Mouse (Mus musculus) erythroid progenitor cell, adult 5-6 weeks (primary cell): ENCODE results near the gene Mpp2. TPM values are rescaled to one million over a fixed set of nuclear protein-coding genes. Genes with fewer than 3 reads are reported as not detected.

ENCODE experiments used
- ATAC-seq: replicated peaks from 2 replicates; pipeline ENCODE4 v1.8.0; 2016; ENCODE audit warnings: moderate number of reproducible peaks, mild to moderate bottlenecking, moderate TSS enrichment, inconsistent platforms; ENCODE audit not compliant: poor library complexity, low FRiP score, severe bottlenecking
- total RNA-seq, 2 experiments: library from RNA; stranded (forward) in 1 of 2; stranded (reverse) in 1 of 2; fragments of 150-400 nt in 1 of 2; fragments of 186-747, 209-891 nt in 1 of 2; gene quantifications; 2 replicates each; pipeline versions ENCODE4 v1.2.3 to v1.2.4; 2015 to 2017; ENCODE audit warnings: low replicate concordance in 2 of 2

The Mpp2 gene
- total RNA-seq, 2 experiments from 2014 or later = 39.0 TPM

DNA sequence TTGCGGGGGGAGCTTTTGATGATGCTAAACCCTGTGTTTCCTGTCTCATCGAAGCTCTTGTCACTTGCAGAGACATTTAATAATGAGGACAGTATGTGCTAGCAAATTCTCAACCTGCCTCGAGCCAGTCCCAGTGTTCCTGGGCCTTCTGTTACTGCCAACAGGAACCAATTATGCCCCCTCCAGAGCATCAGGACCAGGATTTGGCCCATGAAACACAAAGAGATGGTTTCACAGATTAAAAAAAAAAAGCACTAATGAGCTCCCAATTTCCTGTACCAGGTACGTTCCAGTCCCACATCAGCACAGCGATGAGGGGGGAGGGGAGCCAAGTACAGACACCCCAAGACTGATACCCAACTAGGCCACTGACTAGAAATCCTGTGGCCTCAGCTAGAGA is 67.1 kb downstream of the Mpp2 start:
- no peak for ATAC-seq

DNA sequence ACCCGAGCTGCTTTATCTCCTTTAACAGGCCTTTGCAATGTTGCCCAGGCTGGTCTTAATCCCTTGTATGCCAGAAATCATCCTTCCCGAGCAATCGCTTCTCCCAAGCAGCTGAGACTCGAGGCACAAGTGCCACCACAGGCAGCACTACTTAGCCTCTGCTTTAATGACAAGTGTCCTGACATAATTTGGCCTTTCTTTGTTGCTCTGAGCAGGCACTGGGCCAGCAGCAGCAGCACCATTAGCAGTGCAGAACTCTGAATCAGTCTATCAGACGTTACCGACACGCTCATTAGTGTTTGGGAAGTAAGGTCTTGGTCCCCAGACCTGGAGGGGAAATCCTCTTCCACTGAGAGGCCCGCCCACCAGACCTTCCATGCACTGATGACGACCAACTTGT is 68.6 kb downstream of the Mpp2 start:
- no peak for ATAC-seq

DNA sequence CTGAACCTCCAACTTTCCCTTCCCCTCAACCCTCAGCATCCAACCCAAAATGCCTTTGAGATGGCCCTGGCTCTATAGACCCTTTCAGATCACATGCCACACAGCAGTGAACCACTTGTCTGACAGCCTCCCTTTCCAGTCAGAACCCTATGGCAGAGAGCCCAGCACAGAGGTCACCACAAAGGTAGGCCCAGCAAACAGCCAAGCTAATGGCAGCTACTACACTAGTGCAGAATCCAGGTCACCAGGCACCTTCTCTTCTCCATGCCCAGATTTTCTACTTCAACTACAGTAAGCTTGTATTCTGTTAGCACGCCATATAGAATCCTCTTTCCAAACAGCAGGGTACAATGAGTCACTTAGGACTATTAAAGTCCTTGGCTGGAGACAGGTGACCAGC is 72.2 kb downstream of the Mpp2 start:
- no peak for ATAC-seq

DNA sequence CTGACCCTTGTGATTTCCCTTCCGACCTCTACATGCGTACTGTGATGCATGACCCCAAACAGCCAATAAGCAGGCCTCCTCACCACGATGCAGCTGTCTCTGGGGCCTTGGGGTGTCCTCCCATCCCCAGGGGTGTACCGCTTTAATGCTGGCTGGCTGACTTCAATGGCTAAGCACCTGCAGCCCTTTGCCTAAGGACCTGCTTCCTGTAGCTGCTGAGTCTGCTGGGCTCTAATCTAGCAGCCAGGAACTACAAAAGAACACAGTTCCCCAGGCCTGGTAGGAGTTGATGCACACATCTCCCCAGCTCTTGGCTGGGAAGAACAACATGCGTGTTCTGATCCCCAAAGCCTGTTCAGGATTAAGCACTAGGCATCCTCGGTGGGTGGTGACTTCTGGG is 72.8 kb downstream of the Mpp2 start:
- no peak for ATAC-seq

DNA sequence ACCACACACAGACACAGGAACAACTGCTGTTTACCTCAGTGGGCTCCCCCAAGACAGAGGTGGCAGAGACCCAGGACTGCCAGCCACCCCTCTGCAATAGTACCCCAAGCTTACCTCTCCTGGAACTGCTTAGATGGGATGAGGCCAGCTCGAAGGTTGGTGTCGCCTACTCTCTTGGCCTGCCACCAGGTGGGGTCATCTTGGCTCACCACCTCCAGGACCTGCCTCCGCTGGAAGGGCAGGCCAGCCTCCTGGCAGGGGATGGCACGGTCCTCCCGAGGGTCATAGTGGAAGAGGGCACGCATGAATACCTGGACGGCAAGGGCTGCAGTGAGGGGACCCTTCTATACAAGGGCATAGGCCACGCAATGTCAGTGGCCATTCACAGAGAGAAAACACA is 75.1 kb downstream of the Mpp2 start:
- no peak for ATAC-seq

DNA sequence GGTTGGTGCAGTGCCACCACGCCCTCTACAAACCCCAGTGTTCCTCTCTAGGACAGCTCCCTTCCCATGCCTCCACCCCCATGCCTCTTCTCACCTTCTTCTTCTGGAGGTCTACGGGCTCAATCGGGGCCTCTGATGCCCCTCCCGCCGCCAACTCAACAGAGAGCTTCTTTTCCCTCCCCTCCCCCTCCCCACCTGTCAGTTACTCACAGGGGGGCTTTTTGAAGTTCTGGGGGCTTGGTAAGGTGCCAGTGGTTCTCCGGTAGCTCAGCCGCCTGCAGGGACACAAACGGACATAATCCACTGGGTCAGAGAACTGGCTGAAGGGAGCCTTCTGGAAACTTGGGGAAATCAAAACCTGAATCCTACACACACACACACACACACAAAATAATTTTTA is 76.8 kb downstream of the Mpp2 start:
- ATAC-seq = no peak

DNA sequence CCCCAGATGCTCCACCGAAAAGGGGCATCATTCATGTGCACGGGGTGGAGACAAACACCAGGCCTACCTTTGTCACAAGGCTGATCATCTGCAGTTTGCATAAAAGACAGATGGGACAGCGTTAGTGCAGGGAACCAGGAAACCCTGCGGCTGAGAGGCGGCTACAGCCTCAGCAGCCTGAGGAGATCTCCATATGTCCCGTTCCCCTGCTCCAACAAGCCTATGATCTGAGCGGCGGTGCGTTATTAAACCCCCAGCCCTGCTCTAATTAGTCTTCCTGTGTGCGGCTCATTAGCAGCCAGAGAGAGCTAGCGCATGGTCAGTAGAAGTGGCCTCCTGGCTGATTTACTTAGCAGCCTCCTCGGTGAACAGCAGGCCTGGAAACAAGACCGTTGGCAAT is 78.2 kb downstream of the Mpp2 start:
- no peak for ATAC-seq

DNA sequence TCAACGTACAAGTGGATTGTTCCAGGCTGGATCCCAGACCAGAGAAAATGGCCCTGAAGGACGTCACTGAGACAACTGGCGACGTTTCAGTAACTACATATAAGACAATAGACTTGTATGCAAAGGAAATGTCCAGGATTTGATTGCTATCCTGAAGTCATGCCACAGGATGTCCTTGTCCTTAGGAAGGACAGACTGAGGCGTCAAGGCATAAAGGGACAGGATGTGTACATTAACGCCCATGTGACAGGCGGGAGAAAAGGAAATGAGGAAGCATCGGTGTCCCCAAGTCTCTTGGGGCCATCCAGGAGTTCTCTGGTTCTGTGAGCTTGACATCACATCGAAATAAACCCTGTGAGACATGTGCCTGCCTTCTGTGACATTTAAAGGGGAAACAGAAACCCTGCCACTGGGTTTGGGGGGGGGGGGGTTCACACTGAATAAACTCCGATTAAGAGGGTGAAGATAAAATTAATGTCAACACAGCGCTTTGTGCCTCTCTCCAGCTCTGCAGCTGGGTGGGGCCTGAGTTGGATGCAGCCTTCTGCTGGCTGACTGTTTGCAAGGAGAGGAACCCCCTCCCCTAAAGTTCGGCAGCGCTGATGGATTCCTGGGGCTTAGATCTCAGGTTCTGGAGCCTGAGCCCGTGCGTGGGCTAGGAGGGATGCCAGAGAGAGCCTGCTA is 79.2 kb downstream of the Mpp2 start:
- ATAC-seq = no peak

DNA sequence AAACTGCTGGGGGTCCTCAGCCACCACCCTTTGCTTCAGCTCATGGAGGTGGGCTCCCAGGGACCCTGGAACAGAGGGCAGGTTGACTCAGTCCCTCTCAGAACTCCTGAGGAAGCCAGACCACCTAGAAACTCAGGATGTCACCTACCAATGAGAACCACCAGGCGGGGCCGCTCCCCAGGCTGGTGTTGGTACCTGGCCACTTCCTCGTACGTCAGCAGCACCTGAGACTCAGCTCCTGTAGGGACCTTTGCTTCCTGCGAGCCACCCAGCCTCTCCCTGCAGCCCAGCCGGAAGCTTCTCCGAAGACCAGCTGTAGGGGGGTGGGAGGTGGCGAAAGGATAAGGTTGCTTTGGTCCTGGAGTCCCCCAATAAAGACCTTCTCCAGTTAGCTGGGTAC is 79.9 kb downstream of the Mpp2 start:
- no peak for ATAC-seq

Other genes with a start within 250 kb of the Mpp2 start
- not detected in 2 replicates for gene Meox1, start 194.1 kb downstream of the Mpp2 start, total RNA-seq (2015; ENCODE audit: low replicate concordance)
- not detected in 2 replicates for gene Meox1, start 194.1 kb downstream of the Mpp2 start, total RNA-seq (2017; ENCODE audit: low replicate concordance)
- gene Sost, start 121.5 kb downstream of the Mpp2 start, total RNA-seq (2015; ENCODE audit: low replicate concordance) = not detected in 2 replicates
- not detected in 2 replicates for gene Sost, start 121.5 kb downstream of the Mpp2 start, total RNA-seq (2017; ENCODE audit: low replicate concordance)
- not detected in 2 replicates for gene Cfap97d1, start 104.2 kb downstream of the Mpp2 start, total RNA-seq (2015; ENCODE audit: low replicate concordance)
- gene Cfap97d1, start 104.2 kb downstream of the Mpp2 start, total RNA-seq (2017; ENCODE audit: low replicate concordance) = not detected in 2 replicates
- 0.42 and 3.2 TPM in 2 replicates for gene Dusp3, start 101.5 kb downstream of the Mpp2 start, total RNA-seq (2015; ENCODE audit: low replicate concordance)
- 1.6 and 2.7 TPM in 2 replicates for gene Dusp3, start 101.5 kb downstream of the Mpp2 start, total RNA-seq (2017; ENCODE audit: low replicate concordance)
- gene Mpp3, start 60.1 kb downstream of the Mpp2 start, total RNA-seq (2015; ENCODE audit: low replicate concordance) = not detected in 2 replicates
- gene Mpp3, start 60.1 kb downstream of the Mpp2 start, total RNA-seq (2017; ENCODE audit: low replicate concordance) = not detected in 2 replicates
- 0.42 and 3.6 TPM in 2 replicates for gene Cd300lg, start 47.0 kb downstream of the Mpp2 start, total RNA-seq (2015; ENCODE audit: low replicate concordance)
- gene Cd300lg, start 47.0 kb downstream of the Mpp2 start, total RNA-seq (2017; ENCODE audit: low replicate concordance) = 0.23 and 0.64 TPM in 2 replicates
- gene Ppy, start 12.8 kb upstream of the Mpp2 start, total RNA-seq (2015; ENCODE audit: low replicate concordance) = not detected in 2 replicates
- gene Ppy, start 12.8 kb upstream of the Mpp2 start, total RNA-seq (2017; ENCODE audit: low replicate concordance) = not detected in 2 replicates
- gene Pyy, start 19.3 kb upstream of the Mpp2 start, total RNA-seq (2015; ENCODE audit: low replicate concordance) = not detected in 2 replicates
- not detected in 2 replicates for gene Pyy, start 19.3 kb upstream of the Mpp2 start, total RNA-seq (2017; ENCODE audit: low replicate concordance)
- 3.8 TPM in 1 of 2 replicates, not detected in the other for gene Nags, start 57.0 kb upstream of the Mpp2 start, total RNA-seq (2015; ENCODE audit: low replicate concordance)
- not detected in 2 replicates for gene Nags, start 57.0 kb upstream of the Mpp2 start, total RNA-seq (2017; ENCODE audit: low replicate concordance)
- 1.1 and 1.3 TPM in 2 replicates for gene Tmem101, start 67.9 kb upstream of the Mpp2 start, total RNA-seq (2015; ENCODE audit: low replicate concordance)
- gene Tmem101, start 67.9 kb upstream of the Mpp2 start, total RNA-seq (2017; ENCODE audit: low replicate concordance) = 2.9 and 5.1 TPM in 2 replicates
- 60.8 and 82.5 TPM in 2 replicates for gene Lsm12, start 96.8 kb upstream of the Mpp2 start, total RNA-seq (2015; ENCODE audit: low replicate concordance)
- gene Lsm12, start 96.8 kb upstream of the Mpp2 start, total RNA-seq (2017; ENCODE audit: low replicate concordance) = 28.0 and 39.7 TPM in 2 replicates
- gene G6pc3, start 101.1 kb upstream of the Mpp2 start, total RNA-seq (2015; ENCODE audit: low replicate concordance) = 4.0 and 14.3 TPM in 2 replicates
- gene G6pc3, start 101.1 kb upstream of the Mpp2 start, total RNA-seq (2017; ENCODE audit: low replicate concordance) = 4.4 and 8.6 TPM in 2 replicates
- 11.9 and 36.9 TPM in 2 replicates for gene Hdac5, start 141.7 kb upstream of the Mpp2 start, total RNA-seq (2015; ENCODE audit: low replicate concordance)
- 6.4 and 9.9 TPM in 2 replicates for gene Hdac5, start 141.7 kb upstream of the Mpp2 start, total RNA-seq (2017; ENCODE audit: low replicate concordance)
- 26.7 and 30.2 TPM in 2 replicates for gene BC030867, start 160.4 kb upstream of the Mpp2 start, total RNA-seq (2015; ENCODE audit: low replicate concordance)
- 14.4 and 14.5 TPM in 2 replicates for gene BC030867, start 160.4 kb upstream of the Mpp2 start, total RNA-seq (2017; ENCODE audit: low replicate concordance)
- not detected in 2 replicates for gene Asb16, start 180.2 kb upstream of the Mpp2 start, total RNA-seq (2015; ENCODE audit: low replicate concordance)
- not detected in 2 replicates for gene Asb16, start 180.2 kb upstream of the Mpp2 start, total RNA-seq (2017; ENCODE audit: low replicate concordance)
- gene Tmub2, start 196.4 kb upstream of the Mpp2 start, total RNA-seq (2015; ENCODE audit: low replicate concordance) = 46.1 and 52.6 TPM in 2 replicates
- gene Tmub2, start 196.4 kb upstream of the Mpp2 start, total RNA-seq (2017; ENCODE audit: low replicate concordance) = 36.9 and 43.5 TPM in 2 replicates
- gene Atxn7l3, start 208.1 kb upstream of the Mpp2 start, total RNA-seq (2015; ENCODE audit: low replicate concordance) = 14.3 and 22.0 TPM in 2 replicates
- gene Atxn7l3, start 208.1 kb upstream of the Mpp2 start, total RNA-seq (2017; ENCODE audit: low replicate concordance) = 9.8 and 16.8 TPM in 2 replicates
- 77.5 and 82.2 TPM in 2 replicates for gene Ubtf, start 231.2 kb upstream of the Mpp2 start, total RNA-seq (2015; ENCODE audit: low replicate concordance)
- 281 and 468 TPM in 2 replicates for gene Ubtf, start 231.2 kb upstream of the Mpp2 start, total RNA-seq (2017; ENCODE audit: low replicate concordance)